Mouse (Mus musculus): Measurements from ENCODE around the gene Sfxn5.
A peak's percentile ranks its signal among the peaks of the same experiment; 100 is the strongest.

The Sfxn5 gene

DNA sequence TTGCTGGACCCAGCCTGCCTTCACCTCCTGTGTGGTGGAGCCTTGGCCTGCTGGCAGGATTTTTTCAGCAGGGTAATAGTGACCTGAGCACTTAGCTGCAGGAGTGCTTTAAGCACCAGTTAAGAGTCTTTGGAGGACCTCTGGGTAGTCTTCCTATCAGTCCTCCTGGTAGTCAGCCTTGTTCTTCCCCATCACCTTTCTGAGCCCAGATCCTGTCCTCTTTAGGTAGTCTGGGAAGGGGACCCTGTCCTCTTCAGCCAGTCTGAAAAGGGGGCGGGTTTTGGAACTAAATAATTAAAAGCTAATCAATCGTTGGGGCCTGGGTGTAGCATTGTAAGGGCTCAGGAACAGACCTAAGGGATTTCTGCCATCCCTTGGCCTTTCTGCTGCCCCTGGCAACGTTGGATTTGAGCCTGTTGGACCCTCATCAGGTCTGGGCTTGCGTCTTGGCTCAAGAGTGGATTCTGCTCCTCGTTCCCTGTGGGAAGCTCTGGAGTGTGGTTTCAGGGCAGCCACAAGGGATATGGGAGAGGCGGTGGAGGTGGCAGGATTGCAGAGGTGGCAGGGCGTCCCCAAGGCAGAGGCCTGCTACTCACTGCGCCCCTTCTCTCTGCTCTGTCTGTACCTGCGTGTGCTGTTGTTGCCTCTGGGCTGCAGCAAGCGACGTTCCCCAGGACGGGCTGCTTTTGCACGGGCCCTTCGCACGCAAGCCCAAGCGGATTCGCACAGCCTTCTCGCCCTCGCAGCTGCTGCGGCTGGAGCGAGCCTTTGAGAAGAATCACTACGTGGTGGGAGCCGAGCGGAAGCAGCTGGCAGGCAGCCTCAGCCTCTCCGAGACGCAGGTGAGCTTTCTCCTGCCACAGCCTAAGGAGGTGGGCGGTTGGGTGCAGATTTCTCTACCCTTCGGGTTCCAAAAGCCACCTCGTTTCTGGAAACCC lies 139.6 kb downstream of the Sfxn5 start:
- no peak for DNase-seq (ENCODE audit: low spot score in 2 of 2)

DNA sequence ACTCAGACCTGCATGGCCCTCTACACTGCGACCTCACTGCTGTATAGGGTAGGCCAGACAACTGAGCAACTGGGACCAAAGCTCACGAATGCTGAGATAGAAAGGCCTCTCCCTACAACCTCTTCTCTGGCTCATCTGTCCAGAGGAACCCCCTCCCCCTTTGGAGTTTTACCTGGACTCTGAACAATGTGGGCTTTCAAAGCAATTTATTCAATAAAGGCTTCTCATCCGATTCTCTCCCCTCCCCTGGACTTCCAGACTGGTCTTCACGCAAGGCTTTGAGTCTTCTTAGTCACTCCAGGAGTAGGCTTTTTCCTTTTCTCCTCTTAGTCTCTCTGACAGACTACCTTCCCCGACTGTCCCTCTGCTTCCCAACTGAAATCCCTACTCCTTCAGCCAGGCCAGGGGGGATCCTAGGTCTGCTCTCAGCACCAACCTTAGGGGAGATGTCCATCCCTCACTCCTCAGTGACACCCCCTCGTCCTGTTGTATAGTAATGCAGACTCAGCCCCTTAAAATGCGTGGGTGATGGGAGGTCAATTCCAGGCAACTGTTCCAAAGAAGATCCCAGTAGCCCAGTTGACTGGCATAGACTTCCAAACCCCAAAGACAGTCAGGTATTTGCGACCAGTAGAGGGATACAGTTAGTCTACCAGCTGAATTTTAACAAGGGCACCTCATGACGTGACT lies 141.3 kb downstream of the Sfxn5 start:
- no peak for DNase-seq (ENCODE audit: low spot score in 2 of 2)

DNA sequence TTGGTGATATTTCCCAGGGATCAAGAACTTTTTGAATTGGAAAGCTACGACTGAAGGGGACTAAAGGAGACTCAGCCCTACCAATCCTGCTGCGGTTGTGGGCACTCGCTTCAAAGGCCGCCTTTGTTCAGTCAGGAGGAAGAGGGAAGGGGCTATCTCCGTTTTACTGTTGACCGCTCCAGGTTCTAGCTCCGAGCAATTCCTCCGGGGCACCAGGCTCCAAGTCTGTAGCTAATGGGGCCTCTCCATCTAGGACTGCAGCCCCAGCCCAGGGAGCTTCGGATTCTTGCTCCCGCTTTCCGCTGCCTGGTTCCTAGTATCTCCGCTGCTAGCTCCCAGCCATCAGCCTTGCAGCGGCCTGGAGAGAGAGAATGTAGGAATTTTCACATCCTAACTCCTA lies 142.6 kb downstream of the Sfxn5 start:
- DNase-seq (ENCODE audit: low spot score in 2 of 2), result no peak

DNA sequence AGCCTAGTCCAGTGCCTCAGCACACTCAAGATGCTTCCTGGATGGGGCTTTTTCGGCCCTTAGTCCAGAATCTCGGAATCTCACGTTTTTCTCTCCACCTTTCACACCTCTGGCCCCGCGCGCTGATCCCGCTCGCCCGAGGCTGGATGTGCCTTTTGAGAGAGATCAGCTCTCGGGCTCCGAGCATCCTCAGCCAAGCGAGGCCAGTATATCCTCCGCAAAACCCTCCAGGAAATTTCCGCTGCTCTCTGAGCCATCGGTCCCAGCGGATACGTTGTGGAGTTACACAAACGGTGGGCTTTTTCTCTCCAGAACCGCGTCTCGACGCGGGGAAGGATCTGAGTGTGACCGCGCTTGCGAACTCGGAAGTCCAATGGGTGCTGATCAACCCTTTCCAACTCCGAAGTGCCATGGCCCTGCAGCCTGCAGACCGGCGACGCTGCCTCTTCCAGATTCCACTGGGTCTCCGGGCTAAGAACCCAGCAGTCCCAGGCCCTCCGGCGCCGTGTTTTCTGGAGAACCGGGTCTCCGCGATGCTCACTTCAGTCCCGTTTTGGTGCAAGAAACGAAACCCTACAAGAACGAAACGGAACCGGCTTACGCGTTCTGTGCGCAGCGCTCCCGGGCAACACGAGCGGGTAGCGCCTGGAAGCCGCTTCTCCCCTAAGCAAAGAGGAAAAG lies 143.2 kb downstream of the Sfxn5 start:
- DNase-seq (ENCODE audit: low spot score in 2 of 2), result no peak

DNA sequence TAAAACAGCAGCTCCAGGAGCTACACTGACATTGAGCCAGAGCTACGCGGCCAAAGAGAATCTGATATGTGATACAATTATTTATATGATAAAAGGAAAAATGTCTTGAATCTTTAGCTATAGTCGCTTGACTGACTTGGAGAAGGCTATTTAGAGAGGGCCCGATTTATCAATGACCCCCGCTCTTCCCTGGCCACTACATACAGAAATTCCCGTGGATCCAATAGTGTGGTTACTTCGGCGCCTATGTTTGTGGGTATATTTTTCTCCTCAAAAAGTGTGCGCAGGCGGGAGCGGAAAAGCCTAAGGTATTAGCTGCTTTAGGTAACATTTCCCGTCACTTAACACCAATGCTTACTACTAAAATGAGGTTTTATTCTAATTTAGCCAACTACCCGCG lies 143.9 kb downstream of the Sfxn5 start:
- no peak for DNase-seq (ENCODE audit: low spot score in 2 of 2)

DNA sequence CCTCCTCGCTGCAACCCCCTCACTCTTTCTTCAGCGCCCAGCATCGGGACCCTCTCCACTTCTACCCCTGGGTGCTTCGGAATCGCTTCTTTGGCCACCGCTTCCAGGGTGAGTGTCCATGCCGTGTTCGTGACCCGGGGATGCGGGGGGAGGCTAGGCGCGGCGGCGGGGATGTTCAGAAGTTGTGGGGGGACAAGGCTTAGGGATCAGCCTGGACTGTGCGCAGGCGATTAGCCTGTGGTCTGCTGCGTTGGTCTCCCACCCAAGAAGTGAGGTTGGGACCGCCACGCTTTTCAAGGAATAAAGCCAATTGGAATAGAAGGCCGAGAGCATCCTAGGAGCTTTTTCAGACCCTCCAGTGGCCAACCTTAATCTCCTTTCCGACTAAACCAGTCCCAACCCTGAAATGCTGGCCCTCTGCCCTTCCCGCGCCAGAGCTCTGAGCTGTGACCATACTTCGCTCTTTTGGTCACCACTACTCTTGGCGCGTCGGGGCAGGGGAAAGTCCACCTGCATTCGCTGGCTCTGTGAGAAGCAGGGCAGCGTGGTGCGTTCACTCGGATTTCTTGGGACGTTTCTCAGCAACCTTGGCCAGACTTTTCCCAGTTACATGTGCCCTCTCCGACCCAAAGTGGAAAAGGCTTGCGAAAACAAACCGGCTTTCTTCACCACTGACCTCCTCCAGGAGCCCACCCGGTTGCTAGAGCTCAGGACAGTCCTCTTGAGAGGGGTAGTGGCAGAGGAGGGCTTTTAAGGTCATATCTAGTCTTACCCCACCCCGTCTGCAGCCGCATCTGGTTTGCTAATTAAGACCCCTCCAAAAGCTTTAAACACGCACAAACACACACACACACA lies 144.7 kb downstream of the Sfxn5 start:
- no peak for DNase-seq (ENCODE audit: low spot score in 2 of 2)

DNA sequence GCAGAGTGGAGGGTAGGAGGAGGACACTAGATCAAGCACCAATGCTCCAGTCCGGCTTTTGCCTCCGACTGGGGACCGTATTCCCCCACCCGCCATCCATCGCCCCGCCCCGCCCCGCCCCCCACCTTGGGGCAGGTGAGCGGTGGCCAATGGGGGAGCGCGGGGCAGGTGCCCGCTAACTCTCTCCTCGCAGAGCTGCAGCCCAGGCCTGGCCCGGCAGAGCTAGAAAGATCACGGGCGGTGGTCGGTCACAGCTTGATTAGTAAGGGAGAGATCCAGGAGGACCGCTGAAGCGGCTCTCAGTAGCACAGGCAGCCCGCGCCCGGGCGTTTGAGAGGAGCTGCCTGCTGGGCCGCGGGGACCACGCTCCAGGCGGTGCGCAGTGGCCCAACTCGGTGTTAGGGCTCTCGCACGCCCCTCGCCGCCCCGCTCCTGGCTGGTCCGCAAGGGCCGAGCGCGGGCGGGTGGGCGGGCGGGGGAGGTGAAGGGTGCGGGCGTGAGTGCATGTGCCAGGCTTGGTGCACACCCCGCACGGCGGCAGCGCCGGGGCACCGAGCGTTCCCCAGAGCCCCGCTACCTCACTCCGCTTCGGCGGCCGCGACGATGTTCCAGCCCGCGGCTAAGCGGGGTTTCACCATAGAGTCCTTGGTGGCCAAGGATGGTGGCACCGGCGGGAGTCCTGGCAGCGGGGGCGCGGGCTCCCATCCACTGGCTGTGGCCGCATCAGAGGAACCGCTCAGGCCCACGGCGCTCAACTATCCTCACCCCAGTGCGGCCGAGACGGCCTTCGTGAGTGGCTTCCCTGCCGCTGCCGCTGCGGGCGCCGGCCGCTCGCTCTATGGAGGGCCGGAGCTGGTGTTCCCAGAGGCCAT lies 145.6 kb downstream of the Sfxn5 start, which contains the start of gene Emx1:
TSS of gene Emx1 (plus strand) at position 99 of the 872 bp plus-strand sequence.
- DNase-seq (ENCODE audit: low spot score in 2 of 2), result peak; percentile 40

DNA sequence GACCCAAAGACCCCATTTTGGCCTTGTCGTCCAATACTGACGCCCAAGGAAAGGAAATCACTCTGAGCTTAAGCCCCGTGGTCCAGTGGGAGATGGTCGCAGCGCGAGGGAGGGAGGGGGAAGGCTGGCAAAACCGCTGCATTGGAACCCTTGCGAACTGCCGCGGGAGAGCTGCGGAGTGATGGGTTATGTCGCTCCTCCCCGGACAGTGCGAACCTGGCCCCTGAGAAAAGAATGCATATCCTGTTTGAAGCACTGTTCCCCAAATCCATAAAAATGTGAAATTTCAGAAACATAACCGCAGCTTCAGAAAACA lies 146.5 kb downstream of the Sfxn5 start:
- no peak for DNase-seq (ENCODE audit: low spot score in 2 of 2)

DNA sequence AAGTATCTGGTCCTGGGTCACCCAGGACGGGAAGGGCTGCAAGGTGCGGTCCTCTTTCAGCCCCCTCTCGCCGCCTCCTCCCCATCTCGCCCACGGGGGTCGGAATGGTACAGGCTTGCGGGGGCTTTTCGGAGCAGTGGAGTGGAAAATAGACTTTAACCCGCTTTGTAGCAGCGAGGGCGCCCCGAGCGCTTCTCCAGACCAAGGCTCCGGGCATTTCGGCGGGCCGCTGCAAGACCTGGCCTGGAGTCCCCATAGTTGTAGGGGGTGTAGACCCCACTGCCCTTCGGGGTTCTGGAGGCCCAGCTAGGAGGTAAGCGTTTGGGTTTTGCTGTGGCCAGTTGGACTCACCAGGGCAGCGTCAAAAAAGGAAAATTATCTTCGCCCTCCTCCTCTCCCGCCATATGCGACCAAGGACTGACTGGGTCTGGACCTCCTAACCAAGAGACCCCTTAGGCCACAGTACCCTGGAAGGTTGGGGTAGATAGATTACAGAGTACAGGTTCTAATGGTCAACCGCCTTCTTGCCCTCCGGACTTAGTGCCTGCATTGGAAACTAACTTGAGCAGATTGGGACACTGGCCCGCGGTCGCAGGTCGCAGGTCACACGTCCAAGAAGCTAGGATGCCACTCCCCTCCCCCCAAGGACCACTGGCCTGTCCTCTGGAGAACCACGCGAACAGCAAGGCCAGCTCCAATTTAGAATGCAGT lies 147.0 kb downstream of the Sfxn5 start:
- DNase-seq (ENCODE audit: low spot score in 2 of 2), result no peak

DNA sequence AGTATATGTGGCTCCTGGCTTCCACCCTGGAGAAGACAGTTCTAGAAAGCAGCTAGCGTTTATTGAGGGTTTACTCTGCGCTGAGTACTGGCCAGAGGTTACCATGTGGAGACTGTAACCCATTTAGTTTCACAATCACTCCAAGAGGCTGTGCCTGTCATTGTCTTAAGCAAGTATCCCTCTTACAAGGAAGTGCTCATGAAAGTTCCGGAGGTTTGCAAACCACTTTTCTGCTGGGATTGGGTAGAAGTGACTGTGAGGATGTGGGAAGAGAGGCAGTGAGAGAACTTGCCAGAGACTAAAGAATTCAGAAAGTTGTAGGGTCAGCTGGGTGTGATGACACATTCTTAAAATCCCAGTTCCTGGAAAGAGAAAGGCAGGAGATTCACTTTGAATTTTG lies 149.3 kb downstream of the Sfxn5 start:
- no peak for DNase-seq (ENCODE audit: low spot score in 2 of 2)

DNA sequence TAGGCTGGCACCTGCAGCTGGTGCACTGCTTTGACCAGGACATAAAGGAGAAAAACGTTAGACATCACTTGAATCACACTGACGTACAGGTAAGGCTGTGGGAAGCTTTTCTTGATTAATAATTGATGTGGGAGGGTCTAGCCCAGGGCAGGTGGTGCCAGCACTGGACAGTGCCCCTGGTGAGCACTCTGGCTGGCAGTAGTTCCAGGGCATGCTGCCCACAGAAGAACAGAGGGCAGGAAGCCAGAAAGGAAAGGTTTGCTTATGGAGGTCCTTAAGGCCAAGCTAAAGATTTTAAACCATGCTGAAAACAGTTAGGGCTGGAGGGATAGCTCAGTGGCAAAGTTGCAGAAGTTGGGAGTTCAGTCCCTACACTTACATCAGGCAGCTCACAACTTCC lies 153.2 kb downstream of the Sfxn5 start:
- DNase-seq (ENCODE audit: low spot score in 2 of 2), result no peak

DNA sequence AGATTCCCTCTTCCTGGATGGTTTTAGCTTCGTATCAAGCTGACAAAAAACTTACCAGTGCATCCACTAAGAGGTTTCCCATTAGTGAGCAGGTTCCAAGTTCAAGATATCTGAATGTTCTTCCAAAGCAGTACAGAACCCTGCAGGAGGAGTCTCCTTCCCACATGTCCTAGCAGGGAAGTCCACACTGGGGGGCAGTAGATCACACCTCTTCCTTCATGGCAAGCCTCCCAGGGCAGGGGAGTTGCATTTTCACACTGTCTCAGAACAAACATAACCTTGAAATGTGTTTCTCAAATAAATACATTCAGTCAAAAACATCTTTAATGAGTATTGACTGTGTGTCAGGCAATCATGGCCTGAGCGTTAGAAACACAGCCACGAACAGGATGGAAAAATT lies 153.7 kb downstream of the Sfxn5 start:
- DNase-seq (ENCODE audit: low spot score in 2 of 2), result no peak

DNA sequence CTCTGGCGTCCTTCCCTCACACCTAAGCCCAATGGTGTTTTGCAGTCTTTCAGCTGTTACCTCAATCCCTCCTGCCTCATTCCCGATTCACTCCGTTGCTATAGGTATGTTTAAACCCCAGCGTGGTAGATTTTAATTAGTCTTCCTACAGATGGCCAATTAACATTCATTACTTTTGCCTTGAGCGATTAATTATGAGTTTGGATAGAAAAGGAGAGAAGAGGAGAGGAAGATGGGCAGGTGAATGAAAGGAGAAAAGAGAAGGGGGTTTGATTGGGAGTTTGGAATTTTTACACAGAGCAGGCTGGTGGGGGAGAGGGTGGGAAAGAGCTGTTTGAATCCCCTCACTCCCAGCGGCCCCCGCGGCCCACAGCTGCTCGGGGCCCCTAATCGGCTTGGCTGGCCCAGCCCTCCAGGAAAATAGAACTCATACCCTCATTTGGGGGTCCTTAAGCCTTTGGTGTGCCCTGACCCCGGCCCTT lies 167.7 kb downstream of the Sfxn5 start:
- no peak for DNase-seq (ENCODE audit: low spot score in 2 of 2)

All from frontal cortex, postnatal 10 days (tissue).